25 mouse cellular contexts compared by ENCODE assay signal in genomic region chr4:62433939-62434870, GRCm38 (mm10). TPM values are rescaled to one million over a fixed set of nuclear protein-coding genes. Genes with fewer than 3 reads are reported as not detected.
A peak's percentile ranks its signal among the peaks of the same experiment; 100 is the strongest.
DNase-seq lines count a peak whose midpoint lies in the region; ATAC-seq lines count a peak whose summit lies in the region.
"Had no signal": no experiment of that assay in that cellular context is flagged by ENCODE, and none has a peak within 500 bp of the region (broad histone marks: within the 10 kb centered on the region; RNA-seq: fewer than 3 reads in every experiment).

No protein-coding gene starts in this region.

- H3K36me3 ChIP-seq in kidney, embryonic 14.5 days (ENCODE audit: control insufficient read depth, insufficient read depth, low read length): no peaks in the 10 kb centered on the region
- no peaks in the 10 kb centered on the region for H3K36me3 ChIP-seq in kidney, embryonic 15.5 days
- no peaks in the 10 kb centered on the region for H3K36me3 ChIP-seq in hindbrain, embryonic 14.5 days (replicated peaks; ENCODE audit: control insufficient read depth, insufficient read depth)
- H3K36me3 ChIP-seq: forebrain, embryonic 15.5 days; limb, embryonic 13.5 days had no signal

- no peaks in the 10 kb centered on the region for H3K4me1 ChIP-seq in kidney, embryonic 14.5 days (ENCODE audit: control insufficient read depth, insufficient read depth, low read length)
- H3K4me1 ChIP-seq in kidney, embryonic 15.5 days: 0 out of 2 replicates have a peak, but pooled peaks cover 6% of the 10 kb centered on the region
- no peaks in the 10 kb centered on the region for H3K4me1 ChIP-seq in hindbrain, embryonic 14.5 days (replicated peaks; ENCODE audit: control insufficient read depth, insufficient read depth, low read length)
- H3K4me1 ChIP-seq: forebrain, embryonic 15.5 days; limb, embryonic 13.5 days had no signal

- peak; percentile 67 for DNase-seq in kidney, adult 18-20 months
- DNase-seq in ZHBTc4 (ENCODE audit: low read depth, low spot score): peak; percentile 16
- DNase-seq in yolk sac, embryonic 10.5 days (ENCODE audit: low spot score): peak; percentile 61
- DNase-seq in thymus, postnatal 4 days: no peak
- no peak for DNase-seq in hindbrain, embryonic 14.5 days (ENCODE audit: low spot score)
- DNase-seq: adrenal gland, adult 8-10 months; cerebellum, adult 18-20 months; layer of hippocampus, adult 9-11 months; lung, postnatal 14 days; right cerebral cortex, adult 18-20 months; spleen, adult 18-20 months; thymus, postnatal 25 days had no signal

- ATAC-seq in kidney, embryonic 14.5 days (ENCODE audit: low FRiP score, low TSS enrichment): no peak
- ATAC-seq in kidney, embryonic 15.5 days (replicated peaks; ENCODE audit: low FRiP score): 0 out of 2 replicates have a peak, but pooled peaks have one; percentile 42
- ATAC-seq in hindbrain, embryonic 14.5 days (ENCODE audit: low FRiP score): no peak
- ATAC-seq in monocyte, adult 5-6 weeks (replicated peaks; ENCODE audit: insufficient number of reproducible peaks, low FRiP score, low TSS enrichment, poor library complexity, severe bottlenecking): no peak
- ATAC-seq: forebrain, embryonic 15.5 days had no signal

- no peak overlapping the region for H3K4me3 ChIP-seq in kidney, embryonic 14.5 days (ENCODE audit: low read length)
- no peak overlapping the region for H3K4me3 ChIP-seq in kidney, embryonic 15.5 days (replicated peaks)
- no peak overlapping the region for H3K4me3 ChIP-seq in hindbrain, embryonic 14.5 days (replicated peaks; ENCODE audit: low read length)
- H3K4me3 ChIP-seq: erythroblast, embryonic 14.5 days; forebrain, embryonic 15.5 days; limb, embryonic 13.5 days had no signal

- H3K9me3 ChIP-seq in kidney, embryonic 14.5 days (ENCODE audit: control insufficient read depth, low read length): no peaks in the 10 kb centered on the region
- H3K9me3 ChIP-seq in kidney, embryonic 15.5 days (replicated peaks): no peaks in the 10 kb centered on the region
- no peaks in the 10 kb centered on the region for H3K9me3 ChIP-seq in hindbrain, embryonic 14.5 days (ENCODE audit: control insufficient read depth, low read length)
- H3K9me3 ChIP-seq: forebrain, embryonic 15.5 days; limb, embryonic 13.5 days had no signal

- no peaks in the 10 kb centered on the region for H3K27me3 ChIP-seq in kidney, embryonic 14.5 days (ENCODE audit: control insufficient read depth, insufficient read depth, low read length)
- no peaks in the 10 kb centered on the region for H3K27me3 ChIP-seq in kidney, embryonic 15.5 days
- no peaks in the 10 kb centered on the region for H3K27me3 ChIP-seq in hindbrain, embryonic 14.5 days (ENCODE audit: control insufficient read depth, insufficient read depth, low read length)
- H3K27me3 ChIP-seq: forebrain, embryonic 15.5 days; limb, embryonic 13.5 days had no signal

- H3K9ac ChIP-seq in kidney, embryonic 14.5 days (ENCODE audit: low read depth, low read length): no peak overlapping the region
- H3K9ac ChIP-seq in kidney, embryonic 15.5 days: no peak overlapping the region
- H3K9ac ChIP-seq in hindbrain, embryonic 14.5 days: no peak overlapping the region
- H3K9ac ChIP-seq: forebrain, embryonic 15.5 days; limb, embryonic 13.5 days had no signal

- no peak overlapping the region for H3K27ac ChIP-seq in kidney, embryonic 14.5 days (ENCODE audit: low read depth, low read length)
- no peak overlapping the region for H3K27ac ChIP-seq in kidney, embryonic 15.5 days
- no peak overlapping the region for H3K27ac ChIP-seq in hindbrain, embryonic 14.5 days
- H3K27ac ChIP-seq: forebrain, embryonic 15.5 days; limb, embryonic 13.5 days had no signal

- no peak overlapping the region for H3K4me2 ChIP-seq in kidney, embryonic 14.5 days (replicated peaks; ENCODE audit: low read depth, low read length)
- H3K4me2 ChIP-seq in kidney, embryonic 15.5 days: no peak overlapping the region
- no peak overlapping the region for H3K4me2 ChIP-seq in hindbrain, embryonic 14.5 days (replicated peaks)
- H3K4me2 ChIP-seq: forebrain, embryonic 15.5 days; limb, embryonic 13.5 days had no signal

- 74% methylated on average over 7 of the region's 7 CpGs for WGBS in kidney, embryonic 14.5 days
- WGBS in kidney, embryonic 15.5 days: 64% methylated on average over 7 of the region's 7 CpGs
- WGBS in hindbrain, embryonic 14.5 days: 84% methylated on average over 7 of the region's 7 CpGs

RNA-seq across cellular contexts. Expression of gene Rnf183, which starts 0.8 kb away (rescaled TPM):
- polyA plus RNA-seq in kidney, embryonic 14.5 days (2014; fragmentation: Nextera tagmentation; extraction: Ambion mirVana): 0.24 TPM in 1 of 2 replicates, not detected in the other
- 0.29 and 0.35 TPM in 2 replicates for polyA plus RNA-seq in kidney, embryonic 15.5 days (2015; fragmentation: Nextera tagmentation; extraction: Ambion mirVana)
- polyA plus RNA-seq in hindbrain, embryonic 14.5 days (2014; fragmentation: Nextera tagmentation; extraction: Ambion mirVana): not detected in 2 replicates
- total RNA-seq in monocyte, adult 5-6 weeks (2017): not detected in 3 replicates
- total RNA-seq: common myeloid progenitor, adult 5-6 weeks; hematopoietic stem cell, adult 5-6 weeks; midbrain, postnatal 0 days had no signal
- polyA plus RNA-seq: embryonic facial prominence, embryonic 11.5 days; erythroblast, embryonic 14.5 days; heart, embryonic 14.5 days; limb, embryonic 13.5 days; liver, embryonic 16.5 days; neural tube, embryonic 11.5 days had no signal

RNA-seq across cellular contexts. Expression of gene Prpf4, which starts 25.6 kb away (rescaled TPM):
- 20.2 and 32.8 TPM in 2 replicates for polyA plus RNA-seq in kidney, embryonic 14.5 days (2014; fragmentation: Nextera tagmentation; extraction: Ambion mirVana)
- polyA plus RNA-seq in kidney, embryonic 15.5 days (2015; fragmentation: Nextera tagmentation; extraction: Ambion mirVana): 23.5 and 24.9 TPM in 2 replicates
- 15.0 and 16.1 TPM in 2 replicates for polyA plus RNA-seq in hindbrain, embryonic 14.5 days (2014; fragmentation: Nextera tagmentation; extraction: Ambion mirVana)
- total RNA-seq in monocyte, adult 5-6 weeks (2017): 10.7 to 14.9 TPM (median 11.4 TPM) in 3 replicates

RNA-seq across cellular contexts. Expression of gene Cdc26, which starts 25.8 kb away (rescaled TPM):
- polyA plus RNA-seq in kidney, embryonic 14.5 days (2014; fragmentation: Nextera tagmentation; extraction: Ambion mirVana): 183 and 253 TPM in 2 replicates
- polyA plus RNA-seq in kidney, embryonic 15.5 days (2015; fragmentation: Nextera tagmentation; extraction: Ambion mirVana): 161 and 178 TPM in 2 replicates
- 83.1 and 95.1 TPM in 2 replicates for polyA plus RNA-seq in hindbrain, embryonic 14.5 days (2014; fragmentation: Nextera tagmentation; extraction: Ambion mirVana)
- 40.8 to 57.0 TPM (median 49.4 TPM) in 3 replicates for total RNA-seq in monocyte, adult 5-6 weeks (2017)

RNA-seq across cellular contexts. Expression of gene Wdr31, which starts 36.5 kb away (rescaled TPM):
- 11.6 and 12.6 TPM in 2 replicates for polyA plus RNA-seq in kidney, embryonic 14.5 days (2014; fragmentation: Nextera tagmentation; extraction: Ambion mirVana)
- polyA plus RNA-seq in kidney, embryonic 15.5 days (2015; fragmentation: Nextera tagmentation; extraction: Ambion mirVana): 11.8 and 13.6 TPM in 2 replicates
- 9.8 and 13.5 TPM in 2 replicates for polyA plus RNA-seq in hindbrain, embryonic 14.5 days (2014; fragmentation: Nextera tagmentation; extraction: Ambion mirVana)
- total RNA-seq in monocyte, adult 5-6 weeks (2017): not detected in 3 replicates
- polyA plus RNA-seq: erythroblast, embryonic 14.5 days had no signal

RNA-seq across cellular contexts. Expression of gene Bspry, which starts 45.6 kb away (rescaled TPM):
- polyA plus RNA-seq in kidney, embryonic 14.5 days (2014; fragmentation: Nextera tagmentation; extraction: Ambion mirVana): 16.8 and 25.8 TPM in 2 replicates
- 19.5 and 21.3 TPM in 2 replicates for polyA plus RNA-seq in kidney, embryonic 15.5 days (2015; fragmentation: Nextera tagmentation; extraction: Ambion mirVana)
- polyA plus RNA-seq in hindbrain, embryonic 14.5 days (2014; fragmentation: Nextera tagmentation; extraction: Ambion mirVana): 0.86 and 1.2 TPM in 2 replicates
- 3.1 to 11.8 TPM (median 8.4 TPM) in 3 replicates for total RNA-seq in monocyte, adult 5-6 weeks (2017)
- polyA plus RNA-seq: erythroblast, embryonic 14.5 days had no signal

Comparison
In these comparisons a context has a peak if more than half of its experiments do, and no peak if none do; other contexts are left out.
1. DNase-seq: peak in kidney, adult 18-20 months (single experiment), ZHBTc4 (single experiment) and yolk sac, embryonic 10.5 days (single experiment); none in thymus, postnatal 4 days (single experiment) and hindbrain, embryonic 14.5 days (single experiment).